Mouse (Mus musculus): ENCODE measurements around the gene Psma4.
"Not testable (repeated sequence)": the region's sequence is repeated elsewhere in the genome, so short reads cannot be mapped to it uniquely, and the experiment has no call there.

The Psma4 gene

DNA sequence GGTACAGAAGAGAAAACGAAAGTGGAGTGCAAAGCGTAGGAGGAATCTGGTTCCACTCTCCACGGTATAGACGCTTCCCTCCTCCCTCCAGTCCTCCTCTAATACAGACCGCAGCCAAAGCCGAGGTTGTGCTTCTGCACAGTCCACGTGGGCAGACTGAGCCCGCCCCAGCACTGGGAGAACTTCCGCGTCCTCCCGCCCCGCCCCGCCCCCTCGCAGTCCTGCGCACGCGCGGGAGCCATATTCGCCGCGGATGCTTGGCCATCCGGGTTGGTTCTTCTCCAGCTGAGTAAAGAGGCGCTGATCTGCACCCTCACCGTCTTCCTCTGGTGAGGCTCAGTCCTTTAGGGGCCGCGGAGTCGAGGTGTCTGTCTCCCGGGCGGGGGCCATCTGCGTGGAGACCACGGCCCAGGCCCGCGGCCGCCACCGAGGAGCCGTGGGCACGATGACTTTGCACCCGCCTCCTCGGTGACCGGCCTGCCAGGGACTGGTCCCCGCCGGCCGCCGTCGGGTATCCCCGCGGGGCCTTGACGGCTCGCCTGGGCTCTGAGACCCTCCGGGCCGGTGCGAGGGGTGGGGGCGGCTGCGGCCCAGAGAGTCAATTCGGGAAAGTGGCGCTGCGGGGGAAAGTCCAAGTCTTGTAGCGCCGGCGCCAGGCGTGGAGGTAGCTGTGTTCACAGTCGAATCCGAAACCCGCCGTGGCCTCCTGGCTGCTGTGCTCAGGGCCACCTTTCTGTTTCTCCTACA is at the start of gene Psma4, which contains the start of gene AY074887:
Psma4 (plus strand) TSS at position 216 of the 747 bp plus-strand sequence.
AY074887 (minus strand) TSS at position 424 of the 747 bp plus-strand sequence.
- peak; percentile 95 for DNase-seq (ENCODE audit: low read depth, low spot score)

DNA sequence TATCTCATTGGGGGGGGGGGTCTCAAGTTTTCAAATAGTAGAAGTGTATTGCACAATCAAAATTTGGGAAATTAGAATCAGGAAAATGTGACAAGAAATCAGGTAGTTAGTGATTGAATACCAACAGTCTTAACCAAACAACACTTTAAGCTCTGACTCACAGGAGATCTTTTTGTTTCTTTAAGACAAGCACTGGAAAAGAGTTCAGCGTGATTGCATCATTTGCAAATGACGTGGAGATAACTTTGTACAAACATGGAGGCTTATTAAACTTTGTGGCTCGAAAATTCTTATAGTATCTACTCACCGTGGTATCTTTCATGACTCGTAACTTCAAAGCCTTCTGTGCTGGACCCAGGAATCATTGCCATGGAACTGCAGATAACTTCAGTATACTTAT is 41.1 kb upstream of the Psma4 start:
- no peak for DNase-seq (ENCODE audit: low read depth, low spot score)

DNA sequence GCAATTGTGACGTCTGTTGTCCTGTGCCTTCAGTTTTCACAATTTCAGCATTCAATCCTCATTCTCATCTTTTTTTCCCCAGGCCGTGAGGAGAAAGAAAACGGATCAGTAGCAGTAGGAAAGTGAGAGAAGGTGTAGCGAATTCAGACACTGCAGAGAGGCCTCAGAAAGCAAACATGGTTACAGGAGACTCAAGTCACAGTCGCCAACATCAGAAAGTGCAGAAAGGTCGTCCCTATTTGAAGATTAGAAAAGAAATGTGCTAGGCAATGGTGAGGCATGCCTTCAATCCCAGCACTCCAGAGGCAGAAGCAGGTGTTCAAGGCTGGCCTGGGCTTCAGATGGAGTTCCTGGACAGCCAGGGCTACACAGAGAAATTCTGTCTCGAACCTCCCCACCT is 35.0 kb upstream of the Psma4 start:
- DNase-seq (ENCODE audit: low read depth, low spot score) = no peak

DNA sequence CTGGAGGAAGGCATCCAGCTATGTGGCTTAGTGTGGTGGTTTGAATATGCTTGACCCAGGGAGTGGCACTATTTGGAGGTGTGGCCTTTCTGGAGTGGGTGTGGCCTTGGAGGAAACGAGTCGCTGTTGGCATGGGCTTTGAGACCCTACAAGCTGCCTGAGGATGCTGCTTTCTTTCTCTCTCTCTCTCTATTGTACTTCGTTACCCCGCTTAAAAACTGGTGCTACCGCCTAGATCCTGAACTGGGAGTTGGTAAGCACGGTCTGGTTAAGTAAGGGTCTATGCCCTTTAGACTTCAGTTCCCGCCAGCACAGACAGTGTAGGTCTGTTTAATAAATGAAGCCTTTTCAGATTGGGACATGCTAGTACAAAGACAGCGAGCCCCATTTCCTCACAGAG is 34.2 kb upstream of the Psma4 start:
- peak; percentile 4 for DNase-seq (ENCODE audit: low read depth, low spot score)

DNA sequence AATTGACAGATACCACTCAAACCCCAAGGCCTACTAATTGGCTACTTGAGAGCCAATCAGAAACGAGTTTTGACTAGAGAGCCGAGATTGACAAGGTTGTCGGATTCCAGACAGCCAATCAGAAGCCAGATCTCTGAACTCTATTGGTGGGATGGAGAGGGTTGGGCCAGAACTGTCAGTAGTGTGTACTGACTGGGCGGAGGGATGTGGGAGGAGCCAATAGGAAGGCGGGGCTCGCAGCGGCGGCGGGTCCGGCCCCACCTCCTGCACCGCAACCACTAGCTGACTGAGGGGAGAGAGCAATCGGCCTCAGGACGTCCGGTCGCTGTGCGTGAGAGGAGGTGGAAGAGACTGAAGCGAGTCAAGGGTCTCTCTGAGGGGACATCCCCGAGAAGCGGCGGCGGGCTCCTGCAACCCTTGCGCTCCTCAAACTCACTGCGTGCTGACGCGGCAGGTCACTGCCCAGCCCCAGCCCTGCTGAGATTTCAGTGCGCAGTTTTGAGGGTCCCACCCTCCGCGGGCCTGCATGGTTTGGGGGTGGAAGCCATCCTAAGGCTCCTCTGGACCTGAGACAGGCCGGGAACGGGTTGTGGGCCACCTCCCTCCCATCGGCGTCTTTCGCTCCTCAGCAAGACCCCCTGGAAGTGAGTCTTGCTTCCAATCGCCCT is 33.4 kb upstream of the Psma4 start, which contains the start of gene Hykk:
Hykk (plus strand) TSS at position 274 of the 668 bp plus-strand sequence.
- DNase-seq (ENCODE audit: low read depth, low spot score) = peak; percentile 99

DNA sequence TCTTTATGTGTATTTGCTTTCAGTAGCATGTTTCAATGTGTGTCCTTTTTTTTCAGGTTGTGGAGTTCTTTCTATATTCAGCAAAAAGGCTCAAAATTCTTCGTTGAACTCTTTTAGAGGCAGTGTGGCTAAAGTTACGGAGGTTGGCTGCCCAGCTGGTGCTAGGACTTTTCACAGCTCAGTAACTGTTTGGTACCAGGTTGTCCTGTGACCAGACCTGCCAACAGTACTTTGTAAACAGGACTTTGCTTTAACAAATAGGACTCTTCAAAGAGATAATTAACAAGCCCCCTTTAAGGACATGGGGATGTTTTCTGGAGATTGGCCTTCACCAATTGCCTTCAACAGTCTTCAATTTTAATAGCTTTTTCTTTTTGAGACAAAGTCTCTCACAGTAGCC is 32.4 kb upstream of the Psma4 start:
- no peak for DNase-seq (ENCODE audit: low read depth, low spot score)

GRCm38 (mm10) chr9:54918781-54919180 is 31.8 kb upstream of the Psma4 start:
- DNase-seq (ENCODE audit: low read depth, low spot score) = no peak

DNA sequence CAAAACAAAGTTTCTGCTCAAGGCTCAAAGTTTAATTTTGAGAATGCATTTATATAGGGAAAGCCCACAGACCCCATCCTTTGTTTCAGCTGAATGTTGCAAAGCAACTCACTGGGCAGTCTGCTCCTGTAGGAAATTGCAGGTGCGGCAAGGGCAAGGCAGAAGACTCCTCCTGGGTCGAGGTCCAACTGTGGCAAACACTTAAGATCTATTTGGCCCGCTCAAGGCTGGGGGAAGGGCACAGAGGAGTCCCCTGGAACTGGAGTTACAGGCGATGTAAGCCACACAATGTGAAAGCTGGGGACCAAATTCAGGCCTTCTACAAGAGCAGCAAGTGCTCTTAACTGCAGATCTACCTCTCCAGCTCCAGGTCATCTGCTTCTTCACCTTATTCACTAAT is 30.6 kb upstream of the Psma4 start:
- DNase-seq (ENCODE audit: low read depth, low spot score) = no peak

DNA sequence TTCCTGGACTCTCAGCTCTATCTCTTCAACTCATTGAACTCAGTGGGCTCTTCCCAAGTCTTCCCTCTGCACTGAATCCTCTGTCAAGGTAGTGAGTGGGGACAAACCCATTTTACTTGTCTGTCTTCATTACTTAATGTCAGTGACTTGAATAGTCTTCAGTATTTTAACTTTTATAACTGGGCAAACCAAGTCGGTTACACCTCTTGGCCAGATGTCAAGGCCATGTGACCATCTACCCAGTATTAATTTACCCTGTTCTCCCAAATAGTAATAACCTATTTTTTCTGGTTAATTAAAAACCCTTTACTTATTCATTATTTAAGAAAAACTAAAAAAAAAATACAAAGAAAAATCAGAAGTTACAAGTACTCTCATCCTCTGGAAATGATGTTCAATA is 19.8 kb upstream of the Psma4 start:
- no peak for DNase-seq (ENCODE audit: low read depth, low spot score)

DNA sequence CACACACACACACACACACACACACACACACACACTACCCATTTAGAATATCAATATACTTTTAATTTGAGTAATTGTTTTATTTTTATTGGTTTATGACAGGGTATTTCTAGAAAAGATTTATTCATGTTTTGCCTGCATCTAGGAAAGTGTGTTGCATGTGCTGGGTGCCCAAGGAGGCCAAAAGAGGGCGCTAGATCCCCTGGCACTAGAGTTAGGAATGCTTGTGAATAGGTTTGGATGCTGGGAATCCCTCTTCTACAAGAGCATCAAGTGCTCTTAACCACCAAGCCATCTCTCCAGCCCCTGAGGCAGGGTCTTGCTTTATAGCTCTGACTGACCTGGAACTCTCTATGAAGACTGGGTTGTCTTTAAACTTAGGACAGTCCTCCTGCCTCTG is 18.8 kb upstream of the Psma4 start:
- no peak for DNase-seq (ENCODE audit: low read depth, low spot score)

- DNase-seq (ENCODE audit: low read depth, low spot score) = no peak
These were observed 18.2 kb upstream of the Psma4 start for GRCm38 (mm10) chr9:54932379-54932778.

DNA sequence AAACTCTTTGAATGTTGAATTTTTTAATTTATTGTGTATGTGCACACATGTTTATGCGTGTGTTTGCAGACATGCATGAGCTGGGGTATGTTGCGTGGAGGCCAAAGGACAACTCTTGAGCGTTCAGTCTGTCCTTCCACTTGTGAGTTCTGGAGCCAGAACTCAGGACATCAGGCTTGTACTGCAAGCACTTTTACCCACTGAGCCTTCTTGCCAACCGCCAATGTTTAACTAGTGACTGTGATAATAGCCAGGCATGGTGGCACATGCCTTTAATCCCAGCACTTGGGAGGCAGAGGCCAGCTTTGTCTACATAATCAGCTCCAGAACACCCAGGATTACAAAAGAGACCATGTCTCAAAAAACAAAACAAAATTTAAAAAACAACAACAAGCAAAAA is 8.5 kb upstream of the Psma4 start:
- no peak for DNase-seq (ENCODE audit: low read depth, low spot score)

- no peak for DNase-seq (ENCODE audit: low read depth, low spot score)
These were observed 6.1 kb upstream of the Psma4 start for GRCm38 (mm10) chr9:54944467-54944866.

DNA sequence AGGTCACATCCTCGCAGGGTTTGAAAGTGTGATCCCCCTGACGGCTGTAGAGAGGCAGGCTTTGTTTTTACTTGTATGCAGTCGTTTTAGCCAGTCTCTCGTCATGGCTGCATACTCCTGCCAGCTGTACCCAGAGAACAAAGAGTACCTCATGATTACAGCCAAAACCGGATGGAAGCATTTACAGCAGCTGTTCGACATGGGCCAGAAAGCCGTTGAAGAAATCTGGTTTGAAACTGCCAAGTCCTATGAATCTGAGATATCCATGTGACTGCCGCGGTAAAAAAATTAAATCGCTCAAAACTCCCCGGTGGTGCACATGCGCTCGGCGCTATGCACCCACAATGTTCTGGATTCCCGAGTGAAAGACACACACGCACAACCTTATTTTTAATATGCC is 4.3 kb upstream of the Psma4 start:
- peak; percentile 55 for DNase-seq (ENCODE audit: low read depth, low spot score)

DNA sequence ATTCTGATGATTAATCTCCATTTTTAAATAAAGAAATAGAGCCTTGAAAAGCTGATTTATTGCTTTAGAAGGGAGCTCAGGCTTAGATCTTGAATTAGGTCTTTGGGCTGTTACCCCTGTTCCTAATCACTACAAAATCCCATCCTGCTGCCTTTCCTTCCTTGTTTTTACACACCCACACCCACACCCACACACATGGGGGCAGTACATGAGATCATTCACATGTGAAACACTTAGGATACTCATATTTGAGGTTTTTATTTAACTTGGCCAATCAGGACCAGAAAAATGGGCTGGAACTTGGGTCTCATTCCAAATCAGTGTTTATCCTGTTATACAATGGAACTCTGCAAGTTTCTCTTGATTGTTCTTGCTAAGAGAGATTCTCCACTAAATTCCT is 1.1 kb upstream of the Psma4 start:
- no peak for DNase-seq (ENCODE audit: low read depth, low spot score)

- DNase-seq (ENCODE audit: low read depth, low spot score) = not testable (repeated sequence)
These were observed 428 bp upstream of the Psma4 start for GRCm38 (mm10) chr9:54950162-54950561.

GRCm38 (mm10) chr9:54961059-54961458 is 10.5 kb downstream of the Psma4 start:
- no peak for DNase-seq (ENCODE audit: low read depth, low spot score)

DNA sequence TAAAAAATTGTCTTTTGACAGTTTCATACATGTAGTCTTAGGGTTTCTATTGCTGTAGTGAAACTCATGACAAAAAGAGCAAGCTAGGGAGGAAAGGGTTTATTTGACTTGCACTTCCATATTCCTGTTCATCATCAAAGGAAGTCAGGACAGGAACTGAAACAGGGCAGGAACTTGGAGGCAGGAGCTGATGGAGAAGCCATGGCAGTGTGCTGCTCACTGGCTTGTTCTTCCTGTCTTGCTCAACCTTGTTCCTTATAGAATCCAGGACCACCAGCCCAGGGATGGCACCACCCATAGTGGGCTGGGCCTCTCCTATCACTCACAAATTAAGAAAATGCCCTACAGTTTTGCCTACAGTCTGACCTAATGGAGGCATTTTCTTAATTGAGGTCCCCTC is 13.1 kb downstream of the Psma4 start:
- DNase-seq (ENCODE audit: low read depth, low spot score) = no peak

- DNase-seq (ENCODE audit: low read depth, low spot score) = no peak
These were observed 19.5 kb downstream of the Psma4 start for GRCm38 (mm10) chr9:54969972-54970637.

DNA sequence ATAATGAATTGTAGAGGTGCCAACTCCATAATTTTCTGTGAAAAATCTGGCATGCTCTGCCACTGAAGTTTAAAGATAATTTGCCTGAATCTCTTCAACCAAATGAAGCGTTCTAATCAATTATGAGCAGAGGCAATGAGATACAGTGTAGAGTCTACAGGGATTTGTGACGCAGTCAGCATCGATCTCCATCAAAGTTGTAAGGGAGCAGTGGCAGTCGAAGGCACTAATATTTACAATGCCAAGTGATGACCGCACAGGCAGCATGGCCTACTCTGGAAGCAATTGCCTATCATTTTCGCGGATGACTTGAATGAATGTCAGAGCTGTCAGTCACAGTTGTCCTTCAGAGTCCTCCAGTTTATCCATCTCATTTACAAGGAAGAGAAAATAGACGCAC is 30.1 kb downstream of the Psma4 start, which contains the start of gene Chrna5:
Chrna5 (plus strand) TSS at position 207 of the 400 bp plus-strand sequence.
- DNase-seq (ENCODE audit: low read depth, low spot score) = no peak

DNA sequence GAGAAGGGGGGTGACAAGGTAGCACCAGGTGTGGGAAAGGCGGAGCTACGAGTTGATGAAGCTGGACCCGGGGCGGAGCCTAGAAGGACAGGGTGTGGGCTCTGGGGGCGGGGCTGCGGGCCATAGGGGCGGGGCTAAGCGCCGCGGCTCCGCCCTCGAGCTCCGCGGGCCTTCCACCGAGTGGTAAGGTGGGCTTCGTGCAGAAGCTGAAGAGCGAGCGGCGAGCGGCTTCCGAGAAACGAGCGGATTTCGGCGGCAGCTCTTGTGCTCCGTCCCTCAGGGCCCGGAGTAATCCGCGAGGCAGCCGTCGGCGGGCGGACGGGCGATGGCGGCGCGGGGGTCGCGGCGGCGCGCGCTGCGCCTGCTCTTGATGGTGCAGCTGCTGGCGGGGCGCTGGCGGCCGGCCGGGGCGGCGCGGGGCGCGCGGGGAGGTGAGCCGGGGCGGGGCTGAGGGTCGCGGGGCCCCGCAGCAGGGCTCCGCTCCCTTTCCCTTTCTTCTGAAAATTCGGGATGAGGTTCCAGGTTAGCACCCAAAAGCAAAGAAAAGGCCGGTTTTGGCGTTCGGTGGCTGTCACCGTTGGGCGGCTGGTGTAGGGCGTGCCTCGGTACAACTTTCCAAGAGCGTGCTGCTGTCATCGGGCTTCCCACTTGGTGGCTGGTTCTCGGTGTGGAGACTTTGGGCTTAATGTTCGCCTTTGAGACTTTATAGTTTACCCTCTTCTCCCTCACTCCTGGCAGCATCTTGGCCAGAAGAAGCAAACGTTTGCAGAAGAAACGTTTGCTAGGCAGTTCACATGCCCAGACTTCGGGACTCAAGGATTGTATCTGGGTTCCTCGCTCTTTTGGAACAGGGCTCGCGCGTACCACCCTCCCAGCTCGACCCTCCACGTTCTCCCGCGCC is 31.0 kb downstream of the Psma4 start:
- DNase-seq (ENCODE audit: low read depth, low spot score) = peak; percentile 22
